Mouse (Mus musculus) testis, adult 2 months (tissue): ENCODE data around the gene Mrpl2. TPM values are rescaled to one million over a fixed set of nuclear protein-coding genes. Genes with fewer than 3 reads are reported as not detected.

Experiments used
- H3K27ac ChIP-seq: fragments of 200-500 bp; 2 replicates; pipeline ENCODE4 v1.5.1; 2012; ENCODE audit warnings: low read depth, low read length; ENCODE audit not compliant: control insufficient read depth, insufficient read depth
- H3K27me3 ChIP-seq: fragments of 200-500 bp; 2 replicates; pipeline ENCODE4 v1.6.1; 2012; ENCODE audit warnings: mild to moderate bottlenecking, low read length, moderate library complexity; ENCODE audit not compliant: control insufficient read depth, insufficient read depth
- H3K36me3 ChIP-seq: fragments of 200-500 bp; 2 replicates; pipeline ENCODE4 v1.6.1; 2012; ENCODE audit warnings: mild to moderate bottlenecking, low read length; ENCODE audit not compliant: control insufficient read depth, insufficient read depth
- H3K4me1 ChIP-seq: fragments of 200-500 bp; 2 replicates; pipeline ENCODE4 v1.6.1; 2012; ENCODE audit warnings: low read length; ENCODE audit not compliant: control insufficient read depth, insufficient read depth
- H3K4me3 ChIP-seq: fragments of 200-500 bp; 2 replicates; pipeline ENCODE4 v1.5.1; 2012; ENCODE audit warnings: low read depth, mild to moderate bottlenecking, low read length, moderate library complexity, mixed read lengths; ENCODE audit not compliant: control insufficient read depth
- CTCF ChIP-seq: fragments of 200-500 bp; IDR thresholded peaks from 2 replicates; pipeline ENCODE4 v1.5.1; 2012; ENCODE audit warnings: low read depth, mild to moderate bottlenecking, inconsistent platforms, low read length, moderate library complexity; ENCODE audit not compliant: control insufficient read depth, insufficient read depth, insufficient replicate concordance
- POLR2A ChIP-seq: fragments of 200-500 bp; IDR thresholded peaks from 2 replicates; pipeline ENCODE4 v1.6.1; 2012; ENCODE audit warnings: low read depth, mild to moderate bottlenecking, inconsistent platforms, low read length, moderate library complexity; ENCODE audit not compliant: control insufficient read depth
- polyA plus RNA-seq: library from polyadenylated mRNA; depleted of rRNA; stranded (reverse); fragments of >200 nt; gene quantifications from 2 replicates; pipeline ENCODE4 v1.2.3, GENCODE M21; 2012; rRNA removed

Mrpl2 gene
- polyA plus RNA-seq, 1 experiment: 25.5 TPM

- no peaks in the 10 kb centered on the region for H3K36me3 ChIP-seq
- no peak for TF ChIP-seq POLR2A
- no peak for TF ChIP-seq CTCF
- H3K4me1 ChIP-seq: no peaks in the 10 kb centered on the region
- no peak overlapping the region for H3K4me3 ChIP-seq
- no peak overlapping the region for H3K27ac ChIP-seq
- H3K27me3 ChIP-seq: no peaks in the 10 kb centered on the region
Measured at GRCm38 (mm10) chr17:46698515-46698914, 52.5 kb downstream of the Mrpl2 start.

GRCm38 (mm10) chr17:46699245-46699644 is 53.2 kb downstream of the Mrpl2 start:
- Histone ChIP-seq H3K27ac (no peak overlapping the region), H3K4me1 (peaks cover 3% of the 10 kb centered on the region), H3K27me3 (no peaks in the 10 kb centered on the region), H3K4me3 (no peak overlapping the region), H3K36me3 (no peaks in the 10 kb centered on the region)
- no peak for TF ChIP-seq POLR2A
- TF ChIP-seq CTCF: no peak

Other genes starting within 250 kb of the Mrpl2 start
- gene Crip3, start 217.3 kb upstream of the Mrpl2 start, polyA plus RNA-seq: 7.4 and 8.5 TPM in 2 replicates
- 1.3 and 1.5 TPM in 2 replicates for gene Slc22a7, start 207.8 kb upstream of the Mrpl2 start, polyA plus RNA-seq
- gene Ttbk1, start 158.6 kb upstream of the Mrpl2 start, polyA plus RNA-seq: 80.7 and 92.4 TPM in 2 replicates
- gene Dnph1, start 149.5 kb upstream of the Mrpl2 start, polyA plus RNA-seq: 8.7 and 9.4 TPM in 2 replicates
- gene Cul9, start 99.8 kb upstream of the Mrpl2 start, polyA plus RNA-seq: 20.5 and 22.4 TPM in 2 replicates
- 96.2 and 106 TPM in 2 replicates for gene Srf, start 90.1 kb upstream of the Mrpl2 start, polyA plus RNA-seq
- 3.1 and 3.2 TPM in 2 replicates for gene Ptk7, start 16.7 kb upstream of the Mrpl2 start, polyA plus RNA-seq
- 20.7 and 22.7 TPM in 2 replicates for gene Klc4, start 207 bp upstream of the Mrpl2 start, polyA plus RNA-seq
- gene Cul7, start 4.1 kb downstream of the Mrpl2 start, polyA plus RNA-seq: 6.7 and 7.6 TPM in 2 replicates
- 11.2 and 12.5 TPM in 2 replicates for gene Rrp36, start 28.1 kb downstream of the Mrpl2 start, polyA plus RNA-seq
- gene Mea1, start 32.6 kb downstream of the Mrpl2 start, polyA plus RNA-seq: 1,562 and 1,699 TPM in 2 replicates
- gene Klhdc3, start 34.7 kb downstream of the Mrpl2 start, polyA plus RNA-seq: 626 and 644 TPM in 2 replicates
- 12.4 and 12.9 TPM in 2 replicates for gene Ppp2r5d, start 58.9 kb downstream of the Mrpl2 start, polyA plus RNA-seq
- 43.4 and 43.9 TPM in 2 replicates for gene Pex6, start 65.2 kb downstream of the Mrpl2 start, polyA plus RNA-seq
- gene Gnmt, start 82.9 kb downstream of the Mrpl2 start, polyA plus RNA-seq: 2.3 and 3.7 TPM in 2 replicates
- 18.9 and 20.6 TPM in 2 replicates for gene Cnpy3, start 106.0 kb downstream of the Mrpl2 start, polyA plus RNA-seq
- 0.18 and 0.23 TPM in 2 replicates for gene Ptcra, start 117.5 kb downstream of the Mrpl2 start, polyA plus RNA-seq
- 86.6 and 89.2 TPM in 2 replicates for gene 2310039H08Rik, start 126.4 kb downstream of the Mrpl2 start, polyA plus RNA-seq
- gene Rpl7l1, start 136.4 kb downstream of the Mrpl2 start, polyA plus RNA-seq: 13.3 and 14.1 TPM in 2 replicates
- 11.0 and 13.2 TPM in 2 replicates for gene Bicral, start 212.3 kb downstream of the Mrpl2 start, polyA plus RNA-seq
- gene Tbcc, start 244.5 kb downstream of the Mrpl2 start, polyA plus RNA-seq: 54.5 and 61.3 TPM in 2 replicates